Mouse (Mus musculus) cerebellum, postnatal 10 days (tissue): ENCODE data around the gene Rab11fip4.
A peak's percentile ranks its signal among the peaks of the same experiment; 100 is the strongest.

Experiments used
- DNase-seq, 2 experiments: peaks; one replicate each; pipeline ENCODE4 v3.0.0; 2021; ENCODE audit warnings: mixed read lengths in 2 of 2

The Rab11fip4 gene

GRCm38 (mm10) chr11:79714743-79715110 is 123.7 kb downstream of the Rab11fip4 start:
- no peak for DNase-seq

DNA sequence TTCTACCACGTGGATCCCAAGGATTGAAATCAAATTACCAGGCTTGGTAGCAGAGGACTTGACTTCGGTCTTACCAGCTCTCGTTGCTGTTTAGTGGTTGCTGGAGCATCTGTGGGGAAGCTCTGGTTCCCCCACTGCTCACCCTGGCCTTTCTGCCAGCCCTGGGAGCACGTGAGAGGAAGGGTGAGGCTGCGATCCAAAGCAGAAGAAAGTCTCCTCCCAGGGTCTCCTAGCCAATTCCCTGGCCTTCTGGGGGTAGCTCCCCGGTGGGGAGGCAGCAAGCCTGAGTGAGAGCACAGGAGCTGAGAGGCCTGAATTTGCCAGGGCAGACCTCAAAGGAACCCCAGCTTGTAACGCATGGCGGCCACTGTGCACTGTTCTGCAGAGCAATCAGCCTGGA is 124.3 kb downstream of the Rab11fip4 start:
- DNase-seq = no peak

GRCm38 (mm10) chr11:79715733-79716452 is 124.9 kb downstream of the Rab11fip4 start:
- DNase-seq = no peak

GRCm38 (mm10) chr11:79716453-79716749 is 125.4 kb downstream of the Rab11fip4 start:
- no peak for DNase-seq

DNA sequence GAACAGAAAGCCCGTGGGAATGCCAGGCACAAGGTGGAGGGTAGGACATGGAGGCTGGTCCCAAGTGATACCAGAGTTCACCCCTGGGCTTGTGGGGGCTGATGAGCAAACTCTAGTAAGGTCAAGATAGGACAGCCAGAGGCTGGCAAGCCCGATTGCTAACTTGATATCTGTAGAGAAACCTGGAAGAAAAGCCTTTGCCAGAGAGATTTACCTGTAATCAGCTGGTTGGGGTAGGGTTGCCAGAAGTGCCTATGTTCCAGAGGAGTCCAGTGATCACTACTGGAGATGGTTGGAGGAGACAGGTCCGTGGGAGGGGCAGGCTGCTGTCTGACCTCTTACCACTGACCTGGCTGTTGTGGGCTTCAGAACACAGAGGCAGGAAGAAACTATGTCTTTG is 126.3 kb downstream of the Rab11fip4 start:
- no peak for DNase-seq

- DNase-seq = no peak
Observed at GRCm38 (mm10) chr11:79717801-79718200, 126.8 kb downstream of the Rab11fip4 start.

DNA sequence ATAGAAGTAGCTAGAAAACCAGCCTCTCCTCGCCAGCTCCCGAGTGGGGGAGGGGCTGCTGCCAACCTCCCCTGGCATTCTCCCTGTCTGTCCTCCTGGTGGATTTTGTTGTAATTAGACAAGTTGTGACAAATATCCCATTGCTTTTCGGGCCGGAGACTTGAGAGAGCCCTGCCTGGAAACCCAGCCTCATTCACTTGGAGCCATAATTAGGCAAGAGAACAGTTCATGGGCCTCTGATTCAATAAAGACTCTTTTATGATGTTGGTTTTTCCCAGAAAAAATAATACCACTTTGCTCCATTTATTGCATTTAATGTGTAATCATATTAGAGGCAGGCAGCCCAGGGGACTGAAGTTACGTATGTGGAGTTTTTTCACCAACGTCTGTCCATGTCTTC is 127.2 kb downstream of the Rab11fip4 start:
- no peak for DNase-seq

GRCm38 (mm10) chr11:79718829-79719346 is 127.9 kb downstream of the Rab11fip4 start:
- DNase-seq = no peak

DNA sequence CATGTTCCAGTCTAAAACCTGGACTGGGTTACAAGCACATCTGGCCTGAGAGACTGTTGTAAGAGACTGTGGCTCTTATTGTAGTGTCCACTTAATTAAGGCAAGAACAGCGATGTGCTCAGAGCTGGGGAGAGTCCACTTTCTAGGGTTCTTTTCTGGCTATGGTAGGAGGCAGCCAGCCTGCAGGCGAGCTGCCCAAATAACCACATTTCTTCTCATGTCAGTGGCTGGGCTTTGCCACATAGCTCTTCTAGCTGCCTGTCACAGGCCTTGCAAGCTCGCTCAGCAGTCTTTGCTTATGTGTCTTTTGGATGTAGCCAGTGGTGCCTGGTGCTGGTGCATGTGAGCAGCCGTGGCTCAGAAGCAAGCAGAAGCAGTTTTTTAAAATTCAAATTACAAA is 129.7 kb downstream of the Rab11fip4 start:
- DNase-seq = no peak

GRCm38 (mm10) chr11:79722811-79723210 is 131.8 kb downstream of the Rab11fip4 start:
- no peak for DNase-seq

DNA sequence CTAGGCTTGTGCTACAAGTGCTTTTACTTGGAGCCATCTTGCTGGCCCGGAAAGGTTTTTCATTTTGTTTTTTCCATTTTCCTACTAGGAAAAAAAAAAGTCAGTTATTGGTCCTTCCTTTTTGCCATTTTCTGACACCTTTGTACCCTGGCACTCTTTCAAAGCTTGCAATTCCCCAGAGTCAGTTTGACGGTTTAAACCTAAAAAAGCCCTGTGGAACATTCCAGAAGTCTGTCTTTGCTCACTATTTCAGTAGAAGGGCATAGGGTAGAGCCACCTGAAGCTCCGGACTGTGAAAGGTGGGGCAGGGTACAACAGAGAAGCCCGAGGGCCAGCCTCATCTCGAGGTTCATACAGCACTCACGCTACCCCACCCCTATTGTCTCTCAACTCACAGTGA is 134.0 kb downstream of the Rab11fip4 start:
- no peak for DNase-seq

DNA sequence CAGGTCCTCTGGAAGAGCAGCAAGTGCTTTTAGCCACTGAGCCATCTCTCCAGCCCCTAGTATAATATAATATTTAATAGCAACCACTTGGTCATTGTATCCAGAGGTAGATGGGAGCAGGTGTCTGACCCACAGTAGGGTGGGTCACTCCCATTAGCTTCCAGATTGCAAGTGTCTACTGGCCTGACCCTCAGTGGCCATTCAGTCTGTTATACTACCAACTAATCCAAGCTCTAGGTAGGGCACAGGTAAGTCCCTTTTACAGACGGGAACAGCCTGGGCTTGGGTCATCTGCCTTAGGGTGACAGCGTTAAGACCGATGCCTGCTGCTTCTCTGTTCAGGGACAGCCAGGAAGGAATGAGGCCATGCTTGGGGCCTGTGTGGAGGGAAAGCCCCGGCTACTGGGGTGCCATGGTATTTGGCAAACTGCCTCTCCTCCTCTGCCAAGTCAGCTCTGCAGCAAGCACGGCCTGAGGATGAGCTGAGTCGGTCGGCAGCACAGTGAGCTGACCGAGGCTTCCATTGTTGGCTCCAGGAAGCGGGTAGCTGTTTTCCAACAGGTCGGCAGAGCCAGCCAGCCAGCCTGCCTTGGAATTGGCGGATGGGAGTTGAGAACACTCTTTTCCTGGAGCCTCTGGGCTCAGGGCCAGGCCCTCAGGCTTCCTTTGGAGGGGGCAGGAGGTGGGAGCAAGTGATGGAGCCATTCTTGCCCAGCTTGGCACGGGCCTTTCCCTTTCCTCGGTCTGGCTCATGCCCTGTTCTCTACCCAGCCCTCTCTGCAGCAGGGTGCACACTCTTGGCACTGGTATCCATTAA is 138.4 kb downstream of the Rab11fip4 start:
- DNase-seq = peak; percentile 89 to 95

DNA sequence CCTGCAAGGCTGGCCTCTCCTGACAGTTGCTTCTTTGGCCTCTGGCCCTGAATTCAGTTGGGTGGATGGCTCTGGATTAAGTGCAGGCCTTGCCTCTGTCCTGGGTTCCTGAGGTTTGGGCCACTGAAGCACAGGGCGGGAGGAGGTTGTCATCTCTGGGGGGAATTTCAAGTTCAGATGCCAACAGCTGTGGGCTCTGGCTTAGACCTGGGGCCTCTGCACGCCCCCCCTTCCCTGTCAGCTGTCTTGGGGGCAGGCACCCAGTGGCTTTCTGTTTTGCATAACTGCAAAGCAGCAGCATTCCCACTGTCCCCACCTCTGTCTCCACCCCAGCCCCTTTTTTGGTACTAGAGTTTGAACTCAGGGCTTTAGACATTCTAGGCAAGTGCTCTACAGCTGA is 139.4 kb downstream of the Rab11fip4 start:
- DNase-seq = no peak

DNA sequence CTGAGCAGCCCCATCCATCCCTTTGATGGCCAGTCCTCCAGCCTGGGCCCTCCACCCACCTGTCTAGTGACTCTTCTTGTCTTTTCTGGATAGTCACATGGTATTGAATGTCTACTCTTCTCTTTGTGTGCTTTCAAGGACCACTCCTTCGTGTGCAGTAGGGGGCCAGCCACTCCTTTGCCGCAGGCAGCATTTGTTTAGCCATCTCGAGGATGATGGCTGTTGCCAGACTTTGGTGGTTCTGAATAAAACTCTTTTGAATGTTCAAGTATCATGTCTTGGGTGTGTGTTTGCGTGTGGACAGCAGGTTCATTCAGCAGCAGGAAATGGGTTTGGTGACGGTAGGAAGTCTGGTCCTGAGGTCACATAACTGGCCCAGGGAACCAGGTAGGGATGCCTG is 140.5 kb downstream of the Rab11fip4 start:
- no peak for DNase-seq

- DNase-seq = no peak
Observed at GRCm38 (mm10) chr11:79733013-79733412, 142.0 kb downstream of the Rab11fip4 start.

- DNase-seq = no peak
Observed at GRCm38 (mm10) chr11:79736232-79737006, 145.4 kb downstream of the Rab11fip4 start.

- DNase-seq = no peak
Observed at GRCm38 (mm10) chr11:79737126-79737697, 146.2 kb downstream of the Rab11fip4 start.

- DNase-seq = peak in 1 of 2 experiments; percentile 43
Observed at GRCm38 (mm10) chr11:79737865-79738502, 147.0 kb downstream of the Rab11fip4 start.

GRCm38 (mm10) chr11:79738725-79739558 is 147.9 kb downstream of the Rab11fip4 start:
- peak; percentile 47 to 59 for DNase-seq

DNA sequence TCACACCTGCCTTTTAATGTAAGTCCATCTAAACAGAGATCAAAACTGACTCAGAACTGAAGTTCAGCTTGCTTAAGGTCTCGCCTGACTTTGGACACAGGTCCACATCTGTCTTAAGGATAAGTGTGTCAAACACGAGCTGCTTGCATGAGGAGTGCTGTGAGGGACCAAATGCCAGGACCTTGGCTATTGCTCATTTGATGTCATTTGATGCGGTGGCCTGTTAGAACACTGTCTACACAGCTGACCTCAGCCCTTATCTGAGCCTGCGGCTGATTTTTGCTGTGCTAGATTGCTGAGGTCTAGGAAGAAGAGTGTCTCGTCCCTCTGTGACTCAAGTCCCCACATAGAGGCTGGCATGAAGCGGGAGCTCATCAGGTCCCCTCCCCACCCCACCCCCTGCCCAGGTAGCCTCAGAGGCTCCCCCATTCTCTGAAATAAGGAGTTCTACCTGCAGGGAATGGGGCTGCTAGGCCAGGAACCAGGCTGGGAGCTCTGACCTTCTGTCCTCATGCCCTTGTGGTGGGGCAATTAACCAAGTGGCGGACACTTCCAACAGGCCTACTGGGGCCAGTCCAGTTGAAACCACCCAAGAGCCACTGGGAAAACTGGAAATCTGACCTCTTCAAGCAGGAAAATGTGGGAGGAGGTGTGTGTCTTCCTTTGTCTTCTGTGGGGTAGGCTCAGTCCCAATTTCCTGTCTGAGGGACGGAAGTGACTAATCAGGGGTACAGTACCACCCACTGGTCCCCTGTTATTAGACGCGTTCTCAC is 149.9 kb downstream of the Rab11fip4 start:
- DNase-seq = no peak
